Mouse (Mus musculus): ENCODE data around the gene Cep112. TPM values are rescaled to one million over a fixed set of nuclear protein-coding genes. Genes with fewer than 3 reads are reported as not detected.

Cep112 gene
- polyA plus RNA-seq, 1 experiment, result not detected

DNA sequence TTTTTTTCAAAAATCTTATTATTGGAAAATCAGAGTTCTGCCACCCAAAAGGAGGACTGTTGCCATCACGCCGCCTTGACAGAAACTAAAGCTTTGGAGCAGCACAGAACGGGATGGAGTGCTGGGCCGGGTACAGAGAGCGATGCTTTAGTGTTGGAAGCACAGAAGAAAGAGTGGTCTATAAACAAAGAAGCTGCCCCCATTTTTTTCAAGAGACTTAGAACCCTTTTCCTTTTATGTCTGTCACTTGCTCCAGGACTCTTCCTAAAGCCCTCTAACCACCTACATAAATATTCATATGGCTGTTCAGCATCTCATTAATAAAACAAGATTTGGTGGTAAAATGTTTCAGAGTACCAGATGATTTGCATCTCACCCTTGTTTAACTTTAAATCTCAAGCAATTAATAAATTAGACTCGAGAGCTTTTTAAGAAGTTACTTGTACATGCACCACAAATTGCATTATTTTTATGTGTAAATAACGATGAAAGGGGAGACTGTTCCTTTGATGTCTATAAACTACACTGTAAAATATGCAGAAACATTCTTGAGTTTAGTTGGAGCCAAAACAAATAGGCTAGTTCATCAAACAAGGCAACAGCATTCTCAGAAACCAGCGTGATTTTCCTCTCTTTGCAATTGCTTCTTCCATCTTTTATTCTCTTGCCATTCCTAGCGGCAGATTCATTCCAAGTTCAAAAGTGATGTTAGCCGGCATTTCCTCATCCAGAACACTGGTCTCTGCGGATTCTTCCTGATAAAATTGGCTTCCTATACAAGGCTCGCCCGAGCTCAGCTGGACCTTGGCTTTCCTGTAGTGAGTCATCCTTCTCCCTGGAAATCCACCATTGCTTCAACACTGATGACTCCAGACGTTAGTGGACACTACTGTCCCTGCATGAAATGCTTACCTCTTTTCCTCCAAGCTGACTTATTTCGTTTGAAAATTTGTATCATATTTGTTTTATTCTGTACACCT, 355.6 kb downstream of the Cep112 start:
- no peak for TF ChIP-seq GATA1 (IDR thresholded peaks at IDR 0.05; ENCODE audit: low read length)

DNA sequence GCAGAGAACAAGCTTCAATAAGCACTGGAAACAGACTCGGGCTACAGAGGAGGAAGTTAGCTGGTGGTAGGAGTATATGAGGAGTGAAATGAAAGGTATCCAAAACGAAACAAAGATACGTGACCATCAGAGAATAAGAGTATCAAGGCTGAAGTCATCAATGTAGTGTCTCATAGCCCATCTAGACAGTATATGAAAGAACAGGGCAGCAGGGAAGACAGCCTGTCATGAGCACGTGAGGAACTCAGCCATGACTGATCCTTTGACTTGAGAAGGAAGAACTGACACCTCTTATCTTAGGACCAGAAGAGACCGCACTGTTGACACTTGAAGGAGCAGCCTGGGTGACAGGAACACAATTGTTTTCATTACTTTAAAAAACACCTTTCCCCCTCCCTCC, 373.4 kb downstream of the Cep112 start:
- TF ChIP-seq GATA1 (IDR thresholded peaks at IDR 0.05; ENCODE audit: low read length), result no peak

DNA sequence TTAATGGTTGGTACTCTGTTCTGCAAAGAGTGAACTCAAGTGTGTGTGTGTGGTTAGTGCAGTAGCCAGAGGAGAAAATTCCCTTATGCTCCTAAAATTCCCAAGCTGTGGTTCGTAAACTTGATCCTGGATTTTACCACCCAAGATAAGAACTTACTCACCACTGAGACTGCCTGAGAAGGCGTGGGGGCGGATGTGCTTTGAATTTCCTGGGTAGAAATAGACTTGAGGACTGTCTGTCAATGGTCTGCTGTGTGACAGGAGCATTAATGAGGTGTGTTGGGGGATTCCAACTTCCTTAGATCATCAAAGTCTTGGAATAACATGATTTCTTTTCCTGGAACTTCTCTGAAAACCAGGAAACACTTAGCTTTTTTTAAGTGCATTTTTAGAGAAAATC, 374.7 kb downstream of the Cep112 start:
- TF ChIP-seq GATA1 (IDR thresholded peaks at IDR 0.05; ENCODE audit: low read length), result no peak

DNA sequence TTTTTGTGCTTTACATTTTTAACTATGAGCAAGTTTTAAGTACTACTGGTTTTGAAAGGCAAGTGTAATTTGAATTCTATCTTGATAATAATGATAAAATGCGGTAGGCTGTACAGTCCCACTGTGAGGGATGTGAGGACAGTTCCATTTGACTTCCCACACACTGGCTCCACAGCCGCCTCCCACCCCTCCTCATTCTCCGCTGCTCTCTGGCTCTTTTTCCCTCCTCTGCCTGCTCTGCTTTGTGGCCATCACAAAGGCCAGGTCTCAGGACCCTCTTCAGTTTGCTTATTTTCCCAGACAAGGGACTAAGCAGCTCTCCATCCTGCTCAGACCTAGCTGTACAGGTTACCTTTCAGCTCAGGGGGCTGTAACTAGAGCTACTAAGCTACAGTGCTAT, 379.0 kb downstream of the Cep112 start:
- TF ChIP-seq GATA1 (IDR thresholded peaks at IDR 0.05; ENCODE audit: low read length), result no peak

DNA sequence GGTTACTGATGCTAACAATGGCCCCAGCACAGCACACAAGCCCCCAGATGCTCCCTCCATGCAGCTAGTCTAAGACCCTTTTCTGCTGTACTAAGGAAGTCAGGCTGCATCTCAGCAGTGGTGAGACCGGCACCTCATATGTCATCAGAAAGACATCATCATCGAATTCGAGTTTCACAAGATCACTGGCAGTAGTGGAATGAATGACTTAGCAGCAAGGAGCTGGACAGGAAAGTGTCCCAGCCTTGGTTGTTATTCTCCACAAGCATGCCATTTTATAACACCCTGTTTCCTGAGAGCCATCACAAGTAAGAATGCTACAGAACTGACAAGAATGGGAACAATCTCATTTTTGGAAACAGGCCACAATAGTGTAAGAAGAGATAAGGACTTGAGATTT, 381.0 kb downstream of the Cep112 start:
- no peak for TF ChIP-seq GATA1 (IDR thresholded peaks at IDR 0.05; ENCODE audit: low read length)

DNA sequence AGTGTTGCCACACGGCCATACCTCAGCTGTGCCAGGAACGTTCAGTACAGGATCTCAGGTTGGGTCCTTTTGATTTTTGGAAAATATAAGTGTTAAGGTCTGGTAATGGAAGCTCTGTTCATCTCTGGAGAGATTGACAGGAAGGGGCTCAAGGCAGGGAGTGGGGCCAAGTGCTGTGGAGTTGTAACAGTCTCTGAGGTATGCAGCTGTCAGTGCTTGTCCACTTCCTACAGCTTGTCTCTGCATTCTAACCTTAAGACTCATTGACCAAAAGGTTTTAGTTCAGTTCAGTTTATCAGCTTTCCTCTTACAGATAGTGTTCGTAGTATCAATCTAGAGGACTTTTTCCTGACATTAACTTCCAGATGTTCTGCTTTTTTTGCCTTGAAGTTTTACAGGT, 384.6 kb downstream of the Cep112 start:
- TF ChIP-seq GATA1 (IDR thresholded peaks at IDR 0.05; ENCODE audit: low read length), result no peak

DNA sequence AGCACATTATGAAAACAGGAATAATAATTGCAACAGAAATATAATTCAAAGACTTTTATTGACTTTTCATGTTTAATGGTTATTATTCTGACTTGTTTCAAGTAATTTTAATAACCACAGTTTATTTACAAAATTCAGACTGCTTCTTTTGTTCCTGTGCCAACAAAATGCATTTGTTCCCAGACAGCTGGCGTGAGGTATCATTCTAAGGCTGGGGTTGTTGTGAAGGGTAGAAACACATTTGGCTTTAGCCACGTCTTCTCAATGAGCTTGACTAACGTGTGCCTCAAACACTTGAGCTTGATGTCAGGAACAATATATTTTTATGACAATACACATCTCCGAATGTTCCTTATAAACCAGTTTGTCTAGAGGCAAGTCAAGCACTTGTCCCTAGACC, 396.8 kb downstream of the Cep112 start:
- TF ChIP-seq GATA1 (IDR thresholded peaks at IDR 0.05; ENCODE audit: low read length), result no peak

DNA sequence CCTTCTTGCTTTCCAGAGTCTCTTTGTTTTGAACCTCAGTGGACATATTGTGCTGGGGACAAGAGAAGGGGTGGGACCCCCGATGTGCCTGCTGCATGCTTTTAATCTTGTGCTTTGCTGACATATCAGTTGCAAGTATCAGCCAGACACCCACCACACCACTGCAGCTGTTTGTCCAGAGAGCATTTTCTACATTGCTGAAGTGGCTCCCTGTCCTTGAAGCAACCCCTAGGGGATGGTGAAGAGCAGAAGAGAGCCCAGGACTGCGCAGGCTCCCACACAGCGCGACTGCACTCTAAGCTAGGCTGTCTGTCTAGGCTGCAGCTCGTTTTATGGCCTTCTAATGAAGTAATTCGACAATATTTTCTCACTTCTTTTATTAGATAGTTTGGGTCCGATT, 397.3 kb downstream of the Cep112 start:
- TF ChIP-seq GATA1 (IDR thresholded peaks at IDR 0.05; ENCODE audit: low read length), result no peak

DNA sequence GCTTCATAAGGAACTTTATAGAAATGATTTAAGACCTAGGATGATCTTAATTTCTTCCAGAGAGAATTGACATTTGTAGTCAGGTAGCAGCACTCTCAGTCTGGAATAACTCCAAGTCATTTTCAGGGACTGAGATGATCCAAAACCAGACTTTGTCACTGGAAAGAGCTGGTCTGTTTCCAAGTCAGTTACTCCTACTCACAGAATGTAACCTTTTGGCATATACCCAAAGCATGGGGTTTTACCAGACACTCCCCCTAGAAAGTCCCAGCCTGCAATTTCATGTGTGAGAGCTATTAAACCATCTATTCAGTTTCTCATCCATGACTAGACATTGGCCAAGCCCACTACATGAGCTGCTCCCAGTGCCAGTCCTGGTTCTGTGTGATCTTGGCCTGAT, 402.3 kb downstream of the Cep112 start:
- TF ChIP-seq GATA1 (IDR thresholded peaks at IDR 0.05; ENCODE audit: low read length), result no peak

DNA sequence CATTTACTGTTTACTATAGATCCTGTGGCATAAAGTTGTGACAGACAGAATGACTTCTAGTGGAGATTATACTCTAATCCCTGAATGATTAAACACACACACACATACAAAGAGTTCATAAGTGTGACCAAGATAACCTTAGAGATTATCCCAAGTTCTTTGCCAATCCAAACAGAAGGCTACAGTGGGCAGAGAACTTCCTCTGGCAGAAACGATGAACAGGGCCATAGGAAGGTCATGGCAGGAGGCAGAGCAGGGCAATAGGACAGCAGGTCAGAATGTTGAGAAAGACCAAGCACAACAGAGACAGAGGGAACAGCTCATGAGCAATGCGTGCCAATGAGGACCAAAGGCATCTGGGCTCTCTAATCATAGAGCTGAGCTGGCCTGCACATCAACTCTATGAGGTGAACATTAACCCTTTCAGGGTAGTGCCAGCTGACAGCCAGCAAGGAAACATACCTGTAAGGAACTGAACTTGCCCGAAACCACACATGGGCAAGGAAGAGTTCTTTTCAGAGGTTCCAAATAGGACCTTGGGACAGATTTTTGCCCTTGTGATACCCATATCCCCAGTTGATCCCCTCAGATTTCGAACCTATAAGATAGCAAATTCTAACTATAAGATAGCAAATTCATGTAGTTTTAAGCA, 403.5 kb downstream of the Cep112 start:
- no peak for TF ChIP-seq GATA1 (IDR thresholded peaks at IDR 0.05; ENCODE audit: low read length)

DNA sequence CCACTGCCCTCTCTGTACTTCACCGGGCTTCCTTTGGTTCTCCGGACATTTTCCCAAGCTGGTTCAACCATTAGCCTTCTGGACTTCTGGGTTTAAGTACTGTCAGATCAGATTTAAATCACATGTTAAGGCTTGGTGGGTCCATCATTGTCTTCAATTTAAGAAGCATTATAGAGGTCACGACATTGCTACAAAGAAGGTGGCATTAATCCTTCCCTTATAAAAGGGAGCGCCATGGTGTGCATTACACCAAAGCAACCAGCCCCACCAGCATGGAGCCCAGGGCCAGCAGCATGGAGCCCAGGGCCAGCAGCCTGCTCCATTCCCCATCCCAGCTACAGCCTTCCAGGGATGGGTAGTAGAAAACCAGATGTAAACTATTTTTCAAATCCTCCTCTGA, 411.7 kb downstream of the Cep112 start:
- no peak for TF ChIP-seq GATA1 (IDR thresholded peaks at IDR 0.05; ENCODE audit: low read length)

DNA sequence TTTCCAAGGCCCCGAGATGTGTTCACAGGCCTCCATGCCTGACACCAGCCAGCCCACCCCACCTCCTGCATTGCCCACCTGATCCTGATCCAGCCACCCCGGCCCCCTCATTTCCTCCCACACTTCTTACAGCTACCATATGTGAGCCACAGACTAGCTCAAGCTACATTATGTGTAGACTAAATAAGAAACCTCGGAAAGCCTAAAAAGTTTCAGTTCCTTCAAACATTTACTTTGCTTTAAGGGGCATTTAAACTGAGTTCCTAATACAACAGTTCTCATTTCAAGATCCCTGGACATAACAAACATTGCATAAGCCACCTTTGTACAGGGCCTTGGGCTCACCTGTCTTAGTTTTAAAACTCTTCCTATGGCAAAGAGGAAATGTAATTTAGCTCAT, 415.2 kb downstream of the Cep112 start:
- TF ChIP-seq GATA1 (IDR thresholded peaks at IDR 0.05; ENCODE audit: low read length), result no peak

DNA sequence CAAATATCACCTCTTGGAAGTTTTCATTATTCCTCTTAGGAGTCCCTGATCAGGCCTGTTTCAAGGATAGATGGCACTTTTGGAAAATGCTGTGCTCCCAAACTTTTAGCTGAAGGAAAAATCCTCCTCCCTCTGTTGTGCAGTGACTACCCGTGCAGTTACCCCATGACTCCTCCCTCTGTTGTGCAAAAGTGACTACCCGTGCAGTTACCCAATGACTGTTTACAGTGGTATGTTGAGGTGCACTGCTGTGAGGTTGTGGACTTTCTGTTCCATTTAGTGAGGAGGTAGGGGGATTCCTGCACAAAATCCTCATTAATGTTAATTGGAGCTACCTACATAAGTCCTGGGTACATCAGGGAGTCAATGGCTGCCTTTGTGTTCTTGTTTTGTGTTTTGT, 417.8 kb downstream of the Cep112 start:
- TF ChIP-seq GATA1 (IDR thresholded peaks at IDR 0.05; ENCODE audit: low read length), result no peak

DNA sequence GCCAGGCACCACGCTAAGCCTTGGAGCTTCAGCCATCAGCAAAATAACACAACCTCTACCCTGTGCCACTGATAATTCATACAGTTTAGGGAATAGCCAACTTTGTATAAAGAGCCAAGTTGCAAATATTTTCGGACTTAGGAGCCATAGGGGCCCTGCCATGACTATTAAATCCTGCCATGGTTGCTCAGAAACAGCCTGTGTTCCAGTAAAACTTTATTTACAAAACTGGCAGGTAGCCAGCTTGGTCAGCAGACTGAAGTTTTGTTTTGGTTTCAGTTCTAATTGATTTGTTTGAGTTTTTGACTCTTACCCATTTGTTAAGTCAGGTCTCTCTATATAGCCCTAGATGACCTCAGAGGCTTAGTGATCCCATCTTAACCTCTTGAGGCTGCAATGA, 421.0 kb downstream of the Cep112 start:
- TF ChIP-seq GATA1 (IDR thresholded peaks at IDR 0.05; ENCODE audit: low read length), result no peak

DNA sequence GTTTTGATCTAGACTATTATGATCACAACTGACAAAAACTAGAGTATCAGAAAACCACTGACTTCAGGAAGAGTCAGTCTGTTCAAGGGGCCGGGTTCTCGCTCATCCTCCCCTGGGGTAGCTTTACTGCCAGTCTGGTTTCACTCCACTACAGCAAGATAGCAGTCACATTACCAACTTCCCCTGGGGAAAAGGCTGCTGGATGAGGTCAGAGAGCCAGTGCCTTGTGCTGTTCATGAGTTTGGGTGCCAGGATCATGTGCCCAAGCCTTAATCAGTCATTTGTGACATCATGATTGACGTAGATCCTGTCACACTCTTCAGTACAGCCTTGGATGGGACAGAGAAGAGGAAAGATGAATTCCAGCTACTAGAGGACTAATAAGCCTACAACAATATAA, 421.5 kb downstream of the Cep112 start:
- no peak for TF ChIP-seq GATA1 (IDR thresholded peaks at IDR 0.05; ENCODE audit: low read length)

DNA sequence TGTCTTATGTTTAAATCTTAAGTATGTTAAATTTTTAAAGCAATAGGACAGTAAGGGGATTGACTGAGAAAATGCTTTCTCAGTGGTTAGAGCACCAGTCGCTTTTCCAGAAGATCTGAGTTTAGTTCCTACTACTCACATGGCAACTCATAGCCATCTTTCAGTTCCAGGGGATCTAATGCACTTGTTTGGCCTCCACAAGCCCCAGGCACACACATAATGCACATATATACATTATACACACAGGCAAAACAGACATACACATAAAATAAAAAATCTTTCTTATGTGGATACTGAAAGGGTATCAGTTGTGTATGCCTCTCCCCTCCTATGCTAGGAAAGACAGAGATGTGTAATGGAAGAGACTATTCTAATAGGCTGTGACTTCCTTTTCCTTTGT, 426.8 kb downstream of the Cep112 start:
- no peak for TF ChIP-seq GATA1 (IDR thresholded peaks at IDR 0.05; ENCODE audit: low read length)

DNA sequence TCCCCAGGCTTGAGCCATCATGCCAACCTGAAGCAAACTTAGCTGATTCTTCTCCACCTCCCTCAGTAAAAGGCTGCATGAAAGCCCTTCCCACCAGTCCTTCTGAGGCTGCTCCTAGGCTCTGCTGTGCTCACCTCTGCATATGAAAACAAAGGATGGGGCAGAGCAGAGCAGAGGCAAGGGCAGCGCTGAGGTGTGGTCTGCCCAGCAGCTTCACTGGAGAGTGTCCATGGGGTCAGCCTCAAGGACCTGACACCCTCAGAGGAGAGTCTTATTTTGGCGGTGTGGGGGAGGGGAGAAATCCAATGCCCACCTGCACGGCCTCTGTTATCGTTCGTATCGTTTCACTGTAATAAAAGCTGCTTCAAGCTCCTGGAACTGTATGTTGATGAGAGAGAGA, 432.3 kb downstream of the Cep112 start:
- no peak for TF ChIP-seq GATA1 (IDR thresholded peaks at IDR 0.05; ENCODE audit: low read length)

All from G1E-ER4 (cell line).